Mouse (Mus musculus): ENCODE data around the gene Map3k1. TPM values are rescaled to one million over a fixed set of nuclear protein-coding genes. Genes with fewer than 3 reads are reported as not detected.

Map3k1 gene
- polyA plus RNA-seq (2014; fragmentation: Nextera tagmentation; extraction: Ambion mirVana): 16.8 and 17.9 TPM in 2 replicates

DNA sequence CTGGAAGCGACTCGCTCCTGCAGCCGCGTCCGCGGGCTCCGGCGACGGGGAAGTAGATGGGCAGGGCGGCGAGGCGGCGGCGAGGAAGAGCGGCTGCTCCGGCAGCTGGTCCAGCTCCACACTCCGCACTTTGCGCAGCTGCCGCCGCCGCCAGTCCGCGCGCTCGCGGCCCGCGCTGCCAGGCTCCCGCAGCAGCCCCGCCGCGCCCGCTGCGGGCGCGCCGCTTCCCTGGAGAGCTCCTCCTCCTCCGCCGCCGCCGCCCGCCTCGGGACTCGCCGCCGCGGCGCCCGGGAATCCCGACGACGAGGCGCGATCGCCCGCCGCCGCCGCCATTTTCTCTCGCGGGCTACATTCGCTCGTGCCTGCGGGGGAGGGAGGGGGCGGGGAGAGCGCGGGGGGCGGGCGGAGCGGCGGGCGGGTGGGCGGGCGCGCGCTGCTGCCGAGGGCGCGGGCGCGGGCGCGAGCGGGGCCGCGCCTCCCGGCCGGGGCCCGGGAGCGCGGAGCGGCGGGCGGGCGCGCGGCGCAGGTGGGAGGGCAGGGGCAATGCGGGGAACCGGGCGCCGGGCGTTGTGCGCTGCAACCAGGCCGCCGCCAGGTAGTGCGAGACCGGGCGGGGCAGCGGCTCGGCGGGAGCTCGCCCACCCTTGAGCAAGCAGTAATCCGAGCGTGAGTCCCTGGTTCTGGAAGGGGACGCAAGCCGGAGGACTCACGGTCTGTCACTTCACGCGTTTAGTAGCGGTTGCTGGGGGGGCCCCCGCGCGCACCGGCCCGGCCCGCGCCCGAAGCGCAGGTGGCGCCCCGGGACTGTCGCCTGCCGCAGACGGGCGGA lies at the start of gene Map3k1:
Map3k1 (minus strand) TSS at position 357 of the 829 bp plus-strand sequence.
- H3K27ac ChIP-seq (replicated peaks; ENCODE audit: low read depth, low read length): peak within 1 kb of the TSS; percentile 95
- H3K4me2 ChIP-seq (ENCODE audit: low read depth, low read length): peak within 1 kb of the TSS; percentile 93
- no peaks in the 10 kb centered on the region for H3K36me3 ChIP-seq (replicated peaks; ENCODE audit: control insufficient read depth, insufficient read depth, low read depth, low read length)
- peak within 1 kb of the TSS; percentile 93 for H3K4me3 ChIP-seq (ENCODE audit: low read depth, low read length)
- under 1% methylated on average over 70 of the region's 136 CpGs for WGBS
- no peaks in the 10 kb centered on the region for H3K9me3 ChIP-seq (replicated peaks; ENCODE audit: control insufficient read depth, low read length)
- ATAC-seq (replicated peaks; ENCODE audit: insufficient number of reproducible peaks, low FRiP score, low TSS enrichment, low read depth) (peak; percentile 74), DNase-seq (ENCODE audit: low spot score) (peak; percentile 71)
- H3K9ac ChIP-seq (replicated peaks; ENCODE audit: low read length): peak within 1 kb of the TSS; percentile 94
- H3K4me1 ChIP-seq (ENCODE audit: control insufficient read depth, insufficient read depth, low read length): no peaks in the 10 kb centered on the region; the same call in 1 of the 2 replicates
- H3K27me3 ChIP-seq (ENCODE audit: control insufficient read depth, insufficient read depth, low read length): no peaks in the 10 kb centered on the region

- no peaks in the 10 kb centered on the region for H3K27me3 ChIP-seq (ENCODE audit: control insufficient read depth, insufficient read depth, low read length)
- no peak overlapping the region for H3K27ac ChIP-seq (replicated peaks; ENCODE audit: low read depth, low read length)
- H3K4me1 ChIP-seq (ENCODE audit: control insufficient read depth, insufficient read depth, low read length): no peaks in the 10 kb centered on the region
- ATAC-seq (replicated peaks; ENCODE audit: insufficient number of reproducible peaks, low FRiP score, low TSS enrichment, low read depth): no peak
- no peak overlapping the region for H3K4me2 ChIP-seq (ENCODE audit: low read depth, low read length)
- 78% methylated on average over 7 of the region's 7 CpGs for WGBS
- H3K36me3 ChIP-seq (replicated peaks; ENCODE audit: control insufficient read depth, insufficient read depth, low read depth, low read length): no peaks in the 10 kb centered on the region
- no peaks in the 10 kb centered on the region for H3K9me3 ChIP-seq (replicated peaks; ENCODE audit: control insufficient read depth, low read length)
- H3K9ac ChIP-seq (replicated peaks; ENCODE audit: low read length): no peak overlapping the region
- DNase-seq (ENCODE audit: low spot score): no peak
- no peak overlapping the region for H3K4me3 ChIP-seq (ENCODE audit: low read depth, low read length)
Observed at GRCm38 (mm10) chr13:111856786-111857455, 48.1 kb upstream of the Map3k1 start.

GRCm38 (mm10) chr13:111856232-111856631 lies 47.4 kb upstream of the Map3k1 start:
- Histone ChIP-seq H3K4me3 (ENCODE audit: low read depth, low read length) (no peak overlapping the region), H3K4me2 (ENCODE audit: low read depth, low read length) (no peak overlapping the region), H3K9me3 (replicated peaks; ENCODE audit: control insufficient read depth, low read length) (no peaks in the 10 kb centered on the region), H3K9ac (replicated peaks; ENCODE audit: low read length) (no peak overlapping the region), H3K27me3 (ENCODE audit: control insufficient read depth, insufficient read depth, low read length) (no peaks in the 10 kb centered on the region), H3K27ac (replicated peaks; ENCODE audit: low read depth, low read length) (no peak overlapping the region), H3K36me3 (replicated peaks; ENCODE audit: control insufficient read depth, insufficient read depth, low read depth, low read length) (no peaks in the 10 kb centered on the region), H3K4me1 (ENCODE audit: control insufficient read depth, insufficient read depth, low read length) (no peaks in the 10 kb centered on the region)
- no peak for DNase-seq (ENCODE audit: low spot score)
- 94% methylated on average over 7 of the region's 7 CpGs for WGBS
- no peak for ATAC-seq (replicated peaks; ENCODE audit: insufficient number of reproducible peaks, low FRiP score, low TSS enrichment, low read depth)

DNA sequence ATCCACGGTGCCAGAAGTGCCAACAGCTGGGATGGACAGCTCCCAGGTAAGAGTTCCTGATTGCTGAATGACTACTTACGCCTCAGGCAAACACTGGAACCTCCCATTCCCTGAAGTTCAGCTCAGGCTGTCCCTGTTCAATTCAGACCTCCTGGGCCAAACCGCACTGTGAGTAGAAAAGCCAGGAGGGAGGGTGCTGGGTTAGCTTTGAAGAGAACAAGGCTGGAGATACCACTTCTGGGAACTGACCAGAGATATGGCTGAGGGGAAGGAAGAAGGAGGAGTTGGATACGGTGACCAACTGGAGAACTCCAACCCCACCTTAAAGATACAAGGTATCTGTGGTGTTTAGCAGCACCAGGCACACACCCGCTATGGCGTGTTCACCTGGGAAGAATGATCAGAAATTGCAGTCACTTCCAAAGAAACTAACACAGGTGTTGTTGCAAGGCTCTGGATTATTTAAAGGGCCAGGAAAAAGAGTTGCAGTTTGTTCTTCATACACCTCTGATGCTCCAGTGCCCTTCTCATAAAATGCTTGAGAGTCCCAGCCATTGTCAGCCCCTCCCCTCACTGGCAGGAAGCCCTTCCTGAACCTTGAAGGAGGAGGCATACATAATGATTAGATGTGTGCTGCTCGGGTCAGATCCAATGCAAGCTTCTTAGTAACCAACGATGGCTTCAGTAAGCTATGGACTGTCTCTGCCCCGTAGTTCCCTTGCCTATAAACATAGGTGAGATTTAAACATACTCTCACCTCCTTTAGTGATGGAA lies 43.8 kb upstream of the Map3k1 start:
- Histone ChIP-seq H3K4me2 (ENCODE audit: low read depth, low read length) (no peak overlapping the region), H3K9me3 (replicated peaks; ENCODE audit: control insufficient read depth, low read length) (no peaks in the 10 kb centered on the region), H3K4me3 (ENCODE audit: low read depth, low read length) (no peak overlapping the region), H3K9ac (replicated peaks; ENCODE audit: low read length) (no peak overlapping the region), H3K27ac (replicated peaks; ENCODE audit: low read depth, low read length) (no peak overlapping the region), H3K4me1 (ENCODE audit: control insufficient read depth, insufficient read depth, low read length) (no peaks in the 10 kb centered on the region), H3K36me3 (replicated peaks; ENCODE audit: control insufficient read depth, insufficient read depth, low read depth, low read length) (no peaks in the 10 kb centered on the region), H3K27me3 (ENCODE audit: control insufficient read depth, insufficient read depth, low read length) (no peaks in the 10 kb centered on the region)
- WGBS: 88% methylated on average over 9 of the region's 9 CpGs
- no peak for DNase-seq (ENCODE audit: low spot score)
- ATAC-seq (replicated peaks; ENCODE audit: insufficient number of reproducible peaks, low FRiP score, low TSS enrichment, low read depth): no peak

DNA sequence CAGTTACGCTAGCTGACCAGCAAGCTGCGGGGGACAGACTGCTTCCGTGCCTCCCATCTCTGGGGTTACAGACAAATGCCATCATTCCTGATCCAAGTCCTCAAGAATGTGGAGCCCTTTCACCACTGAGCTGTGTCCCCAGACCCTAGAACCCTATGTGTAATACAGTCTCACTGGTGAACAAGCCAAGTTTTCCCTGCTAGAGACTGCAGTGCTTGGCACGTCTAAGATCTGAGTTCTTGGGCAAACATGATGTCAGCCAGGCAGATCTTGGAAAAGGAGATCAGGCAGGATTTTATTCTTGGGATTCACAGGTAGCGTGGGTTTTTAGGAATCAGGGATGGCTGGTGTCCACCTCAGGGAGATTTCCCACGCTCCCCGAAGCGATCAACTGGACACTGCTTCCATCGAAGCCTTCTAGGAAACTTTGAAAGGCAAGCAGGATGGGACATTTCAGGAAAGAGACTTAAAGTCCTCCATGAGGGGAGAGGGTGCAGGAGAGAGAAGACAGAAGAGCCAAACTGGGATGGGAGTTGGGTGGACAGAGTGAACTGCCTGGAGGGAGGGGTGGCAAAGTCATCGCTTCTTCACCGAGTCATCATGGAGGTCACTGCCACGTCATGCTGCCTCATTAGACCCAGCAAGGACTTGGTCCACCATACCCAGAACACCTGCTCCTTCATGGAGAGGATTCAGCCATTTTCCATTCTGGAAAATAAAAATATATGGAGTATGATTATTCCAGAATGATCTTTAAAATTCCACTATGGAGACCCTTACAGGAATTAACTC lies 41.4 kb upstream of the Map3k1 start:
- DNase-seq (ENCODE audit: low spot score) (no peak), ATAC-seq (replicated peaks; ENCODE audit: insufficient number of reproducible peaks, low FRiP score, low TSS enrichment, low read depth) (no peak)
- 94% methylated on average over 12 of the region's 12 CpGs for WGBS
- Histone ChIP-seq H3K4me3 (ENCODE audit: low read depth, low read length) (no peak overlapping the region), H3K27ac (replicated peaks; ENCODE audit: low read depth, low read length) (no peak overlapping the region), H3K4me2 (ENCODE audit: low read depth, low read length) (no peak overlapping the region), H3K27me3 (ENCODE audit: control insufficient read depth, insufficient read depth, low read length) (no peaks in the 10 kb centered on the region), H3K4me1 (ENCODE audit: control insufficient read depth, insufficient read depth, low read length) (no peaks in the 10 kb centered on the region; the same call in 1 of the 2 replicates), H3K9ac (replicated peaks; ENCODE audit: low read length) (no peak overlapping the region), H3K9me3 (replicated peaks; ENCODE audit: control insufficient read depth, low read length) (no peaks in the 10 kb centered on the region), H3K36me3 (replicated peaks; ENCODE audit: control insufficient read depth, insufficient read depth, low read depth, low read length) (no peaks in the 10 kb centered on the region)

- no peaks in the 10 kb centered on the region for H3K36me3 ChIP-seq (replicated peaks; ENCODE audit: control insufficient read depth, insufficient read depth, low read depth, low read length)
Observed at GRCm38 (mm10) chr13:111845471-111845870, 36.7 kb upstream of the Map3k1 start.

DNA sequence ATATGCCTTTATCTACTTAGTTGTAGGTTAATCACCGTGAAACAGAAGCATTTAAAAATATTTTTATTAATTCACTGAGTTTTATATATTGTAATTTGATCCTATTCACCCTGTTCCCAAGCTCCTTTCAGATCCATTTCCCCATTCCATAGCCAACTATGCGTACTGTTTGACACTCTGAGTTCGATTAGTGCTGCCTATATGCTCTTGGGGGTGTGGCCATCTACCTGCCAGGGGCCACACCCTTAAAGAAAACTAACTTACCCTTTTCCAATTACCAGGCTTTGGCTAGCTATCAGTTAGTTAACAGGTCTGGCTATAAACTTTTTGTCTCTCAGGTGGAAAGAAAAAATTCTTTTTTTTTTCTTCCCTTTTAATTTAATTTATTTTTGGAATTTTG lies 35.5 kb upstream of the Map3k1 start:
- H3K9me3 ChIP-seq (replicated peaks; ENCODE audit: control insufficient read depth, low read length): no peaks in the 10 kb centered on the region
- no peaks in the 10 kb centered on the region for H3K36me3 ChIP-seq (replicated peaks; ENCODE audit: control insufficient read depth, insufficient read depth, low read depth, low read length)
- WGBS: 87% methylated on average over 3 of the region's 3 CpGs
- H3K9ac ChIP-seq (replicated peaks; ENCODE audit: low read length): no peak overlapping the region
- H3K4me2 ChIP-seq (ENCODE audit: low read depth, low read length): no peak overlapping the region
- no peak overlapping the region for H3K27ac ChIP-seq (replicated peaks; ENCODE audit: low read depth, low read length)
- ATAC-seq (replicated peaks; ENCODE audit: insufficient number of reproducible peaks, low FRiP score, low TSS enrichment, low read depth): no peak
- DNase-seq (ENCODE audit: low spot score): no peak
- H3K27me3 ChIP-seq (ENCODE audit: control insufficient read depth, insufficient read depth, low read length): no peaks in the 10 kb centered on the region
- no peaks in the 10 kb centered on the region; the same call in 1 of the 2 replicates for H3K4me1 ChIP-seq (ENCODE audit: control insufficient read depth, insufficient read depth, low read length)
- H3K4me3 ChIP-seq (ENCODE audit: low read depth, low read length): no peak overlapping the region

More at GRCm38 (mm10) chr13:111845471-111845870, 36.7 kb upstream of the Map3k1 start:
- DNase-seq (ENCODE audit: low spot score): peak; percentile 44
- H3K9me3 ChIP-seq (replicated peaks; ENCODE audit: control insufficient read depth, low read length): no peaks in the 10 kb centered on the region
- WGBS: 28% methylated on average over 9 of the region's 9 CpGs
- H3K9ac ChIP-seq (replicated peaks; ENCODE audit: low read length): no peak overlapping the region
- no peak overlapping the region for H3K4me3 ChIP-seq (ENCODE audit: low read depth, low read length)
- H3K27me3 ChIP-seq (ENCODE audit: control insufficient read depth, insufficient read depth, low read length): no peaks in the 10 kb centered on the region
- ATAC-seq (replicated peaks; ENCODE audit: insufficient number of reproducible peaks, low FRiP score, low TSS enrichment, low read depth): 0 out of 2 replicates have a peak, but pooled peaks have one; percentile 73
- no peaks in the 10 kb centered on the region; the same call in 1 of the 2 replicates for H3K4me1 ChIP-seq (ENCODE audit: control insufficient read depth, insufficient read depth, low read length)
- no peak overlapping the region for H3K27ac ChIP-seq (replicated peaks; ENCODE audit: low read depth, low read length)
- H3K4me2 ChIP-seq (ENCODE audit: low read depth, low read length): no peak overlapping the region

All from embryonic facial prominence, embryonic 11.5 days (tissue).